Mouse (Mus musculus): ENCODE data around the gene Psmc3ip. TPM values are rescaled to one million over a fixed set of nuclear protein-coding genes. Genes with fewer than 3 reads are reported as not detected.
"Not testable (repeated sequence)": the region's sequence is repeated elsewhere in the genome, so short reads cannot be mapped to it uniquely, and the experiment has no call there.

Psmc3ip gene
- 1 to 10 TPM; 2.2 to 4.7 (median 3.8) TPM for total RNA-seq (2022)

GRCm38 (mm10) chr11:101095314-101096024 lies at the start of gene Psmc3ip:
TSS of gene Psmc3ip (minus strand) at chr11:101095436.
- peak; percentile 87 to 95 for DNase-seq (ENCODE audit: low spot score in 2 of 2)

- no peak for DNase-seq (ENCODE audit: low spot score in 2 of 2)
These were observed 48.3 kb upstream of the Psmc3ip start for GRCm38 (mm10) chr11:101143338-101144225.

GRCm38 (mm10) chr11:101142215-101142967 lies 47.2 kb upstream of the Psmc3ip start:
- DNase-seq (ENCODE audit: low spot score in 2 of 2), result no peak

- DNase-seq (ENCODE audit: low spot score in 2 of 2), result no peak
These were observed 45.9 kb upstream of the Psmc3ip start for GRCm38 (mm10) chr11:101141088-101141487.

GRCm38 (mm10) chr11:101140164-101140819 lies 45.1 kb upstream of the Psmc3ip start:
- no peak for DNase-seq (ENCODE audit: low spot score in 2 of 2)

GRCm38 (mm10) chr11:101138536-101139181 lies 43.4 kb upstream of the Psmc3ip start:
- no peak for DNase-seq (ENCODE audit: low spot score in 2 of 2)

GRCm38 (mm10) chr11:101137000-101137399 lies 41.8 kb upstream of the Psmc3ip start:
- DNase-seq (ENCODE audit: low spot score in 2 of 2), result no peak

- DNase-seq (ENCODE audit: low spot score in 2 of 2), result no peak
These were observed 39.1 kb upstream of the Psmc3ip start for GRCm38 (mm10) chr11:101134217-101134865.

GRCm38 (mm10) chr11:101133037-101133436 lies 37.8 kb upstream of the Psmc3ip start:
- DNase-seq (ENCODE audit: low spot score in 2 of 2), result no peak

GRCm38 (mm10) chr11:101131701-101132100 lies 36.5 kb upstream of the Psmc3ip start:
- no peak for DNase-seq (ENCODE audit: low spot score in 2 of 2)

GRCm38 (mm10) chr11:101131187-101131586 lies 36.0 kb upstream of the Psmc3ip start:
- DNase-seq (ENCODE audit: low spot score in 2 of 2), result no peak

GRCm38 (mm10) chr11:101130056-101130756 lies 35.0 kb upstream of the Psmc3ip start:
- DNase-seq (ENCODE audit: low spot score in 2 of 2), result no peak

- no peak for DNase-seq (ENCODE audit: low spot score in 2 of 2)
These were observed 33.9 kb upstream of the Psmc3ip start for GRCm38 (mm10) chr11:101128996-101129577.

GRCm38 (mm10) chr11:101127075-101127474 lies 31.8 kb upstream of the Psmc3ip start:
- DNase-seq (ENCODE audit: low spot score in 2 of 2), result no peak

GRCm38 (mm10) chr11:101125008-101125407 lies 29.8 kb upstream of the Psmc3ip start:
- DNase-seq (ENCODE audit: low spot score in 2 of 2), result not testable (repeated sequence)

- not testable (repeated sequence) for DNase-seq (ENCODE audit: low spot score in 2 of 2)
These were observed 29.3 kb upstream of the Psmc3ip start for GRCm38 (mm10) chr11:101124494-101124893.

GRCm38 (mm10) chr11:101120545-101121188 lies 25.4 kb upstream of the Psmc3ip start:
- DNase-seq (ENCODE audit: low spot score in 2 of 2), result no peak

GRCm38 (mm10) chr11:101119761-101120544 lies 24.7 kb upstream of the Psmc3ip start, which contains the start of the genes Retreg3 and Tubg1:
TSS of gene Retreg3 (minus strand) at chr11:101119893.
TSS of gene Tubg1 (plus strand) at chr11:101119938.
- DNase-seq (ENCODE audit: low spot score in 2 of 2), result peak; percentile 99
